ENCODE assay signal across 12 mouse cellular contexts in genomic region chr6:52166431-52167077, GRCm38 (mm10). TPM values are rescaled to one million over a fixed set of nuclear protein-coding genes. Genes with fewer than 3 reads are reported as not detected.
A peak's percentile ranks its signal among the peaks of the same experiment; 100 is the strongest.
DNase-seq lines count a peak whose midpoint lies in the region; ATAC-seq and TF ChIP-seq lines count a peak whose summit lies in the region.
"Had no signal": no experiment of that assay in that cellular context is flagged by ENCODE, and none has a peak within 500 bp of the region (broad histone marks: within the 10 kb centered on the region; RNA-seq: fewer than 3 reads in every experiment).

No protein-coding gene starts in this region.

- TF ChIP-seq POLR2A in spleen, adult 2 months (IDR thresholded peaks at IDR 0.05; ENCODE audit: low read depth, low read length): no peak

- TF ChIP-seq CTCF in spleen, adult 2 months (IDR thresholded peaks at IDR 0.05; ENCODE audit: extremely low read depth, insufficient read depth, insufficient read length, insufficient replicate concordance): no peak

- DNase-seq in heart, postnatal 10 days: no peak
- DNase-seq in spleen, adult 2 months (ENCODE audit: low read depth in 1 of 2, low spot score in 2 of 2): no peak
- DNase-seq in spleen, postnatal 14 days (ENCODE audit: low spot score in 2 of 2): no peak
- DNase-seq in limb, embryonic 10.5 days (ENCODE audit: low spot score): peak; percentile 48
- DNase-seq in cerebellum, postnatal 36 days: no peak
- no peak for DNase-seq in thymus, postnatal 14 days
- DNase-seq in cerebellum, adult 18-20 months: no peak
- DNase-seq: gastrocnemius, postnatal 14 days had no signal

- H3K27me3 ChIP-seq in heart, embryonic 11.5 days (ENCODE audit: control insufficient read depth, insufficient read depth, low read length): peaks cover 90% of the 10 kb centered on the region
- H3K27me3 ChIP-seq in spleen, adult 2 months (ENCODE audit: control insufficient read depth, insufficient read depth, low read length): peaks cover 9% of the 10 kb centered on the region
- H3K27me3 ChIP-seq in limb, embryonic 10.5 days (ENCODE audit: low read depth, poor library complexity, severe bottlenecking): peaks cover 58% of the 10 kb centered on the region

- H3K4me1 ChIP-seq in heart, embryonic 11.5 days (ENCODE audit: control insufficient read depth, insufficient read depth, low read length): peaks cover 10% of the 10 kb centered on the region
- no peaks in the 10 kb centered on the region for H3K4me1 ChIP-seq in spleen, adult 2 months (ENCODE audit: control insufficient read depth, insufficient read depth, insufficient read length)
- H3K4me1 ChIP-seq in limb, embryonic 10.5 days: peaks cover 95% of the 10 kb centered on the region

- 6% methylated on average over 4 of the region's 4 CpGs for WGBS in heart, embryonic 11.5 days (ENCODE audit: insufficient replicate concordance)
- WGBS in spleen, adult 2 months: 74% methylated on average over 4 of the region's 4 CpGs
- 2% methylated on average over 4 of the region's 4 CpGs for WGBS in limb, embryonic 10.5 days

- no peaks in the 10 kb centered on the region for H3K36me3 ChIP-seq in heart, embryonic 11.5 days (ENCODE audit: control insufficient read depth, insufficient read depth, low read length)
- no peaks in the 10 kb centered on the region for H3K36me3 ChIP-seq in spleen, adult 2 months (ENCODE audit: control insufficient read depth, insufficient read depth, low read length)
- H3K36me3 ChIP-seq in limb, embryonic 10.5 days: peaks cover 15% of the 10 kb centered on the region

- no peaks in the 10 kb centered on the region for H3K9me3 ChIP-seq in heart, embryonic 11.5 days (replicated peaks; ENCODE audit: control insufficient read depth, low read length)
- H3K9me3 ChIP-seq in limb, embryonic 10.5 days (replicated peaks): no peaks in the 10 kb centered on the region

- no peak for ATAC-seq in heart, embryonic 11.5 days (replicated peaks; ENCODE audit: insufficient number of reproducible peaks, low FRiP score, low TSS enrichment)

- H3K4me2 ChIP-seq in heart, embryonic 11.5 days: peak overlapping the region; percentile 22

- peak overlapping the region; percentile 55; the same call in 1 of the 2 replicates for H3K27ac ChIP-seq in heart, embryonic 11.5 days (ENCODE audit: low read depth, low read length)
- H3K27ac ChIP-seq in spleen, adult 2 months (ENCODE audit: insufficient read depth, low read length): peak overlapping the region; percentile 47; the same call in 1 of the 2 replicates
- peak overlapping the region; percentile 90 for H3K27ac ChIP-seq in limb, embryonic 10.5 days
- H3K27ac ChIP-seq: macrophage had no signal

- H3K9ac ChIP-seq in heart, embryonic 11.5 days (ENCODE audit: low read depth, low read length): no peak overlapping the region

- intact Hi-C loops in heart, postnatal 10 days (cut with DNase I): no loop called here

- H3K4me3 ChIP-seq in heart, embryonic 11.5 days (ENCODE audit: low read depth, low read length): no peak overlapping the region
- H3K4me3 ChIP-seq in spleen, adult 2 months (ENCODE audit: extremely low read depth, insufficient read depth, insufficient read length): no peak overlapping the region
- H3K4me3 ChIP-seq in limb, embryonic 10.5 days: peak overlapping the region; percentile 41; the same call in 1 of the 2 replicates

RNA-seq across cellular contexts. Expression of gene Hoxa2, which starts 1.9 kb away (rescaled TPM):
- polyA plus RNA-seq in heart, embryonic 11.5 days (2014; fragmentation: Nextera tagmentation; extraction: Ambion mirVana): 3.5 and 3.6 TPM in 2 replicates
- 1 to 10 TPM in 1 of 2 experiments, under 1 TPM in 1; 0.98 to 1.0 TPM for total RNA-seq in heart, postnatal 10 days (2021)
- polyA plus RNA-seq in spleen, adult 2 months (2012; rRNA removed): 0.27 and 0.65 TPM in 2 replicates
- 4.5 and 5.3 TPM in 2 replicates for polyA plus RNA-seq in limb, embryonic 10.5 days (2016; fragmentation: Nextera tagmentation; extraction: Ambion mirVana)
- total RNA-seq: layer of hippocampus, adult 18-20 months had no signal
- polyA plus RNA-seq: cortical plate, adult 2 months; macrophage had no signal

RNA-seq across cellular contexts. Expression of gene Hoxa1, which starts 8.4 kb away (rescaled TPM):
- polyA plus RNA-seq in heart, embryonic 11.5 days (2014; fragmentation: Nextera tagmentation; extraction: Ambion mirVana): 1.2 TPM in 2 replicates
- total RNA-seq in heart, postnatal 10 days (2021): under 1 TPM; 0.22 to 0.30 TPM
- polyA plus RNA-seq in spleen, adult 2 months (2012; rRNA removed): 0.12 and 0.21 TPM in 2 replicates
- polyA plus RNA-seq in limb, embryonic 10.5 days (2016; fragmentation: Nextera tagmentation; extraction: Ambion mirVana): 1.3 and 1.9 TPM in 2 replicates
- total RNA-seq: layer of hippocampus, adult 18-20 months had no signal
- polyA plus RNA-seq: cortical plate, adult 2 months had no signal

RNA-seq across cellular contexts. Expression of gene 5730596B20Rik, which starts 10.7 kb away (rescaled TPM):
- polyA plus RNA-seq in heart, embryonic 11.5 days (2014; fragmentation: Nextera tagmentation; extraction: Ambion mirVana): 0.45 and 0.57 TPM in 2 replicates
- total RNA-seq in heart, postnatal 10 days (2021): under 1 TPM; 0.10 to 0.17 TPM
- polyA plus RNA-seq in spleen, adult 2 months (2012; rRNA removed): not detected in 2 replicates
- 1.1 and 1.3 TPM in 2 replicates for polyA plus RNA-seq in limb, embryonic 10.5 days (2016; fragmentation: Nextera tagmentation; extraction: Ambion mirVana)
- total RNA-seq: layer of hippocampus, adult 18-20 months had no signal
- polyA plus RNA-seq: cortical plate, adult 2 months; macrophage had no signal

RNA-seq across cellular contexts. Expression of gene Hoxa4, which starts 25.0 kb away (rescaled TPM):
- 0.68 and 1.4 TPM in 2 replicates for polyA plus RNA-seq in heart, embryonic 11.5 days (2014; fragmentation: Nextera tagmentation; extraction: Ambion mirVana)
- total RNA-seq in heart, postnatal 10 days (2021): 1 to 10 TPM in 1 of 2 experiments, under 1 TPM in 1; 0.69 to 1.3 TPM
- polyA plus RNA-seq in spleen, adult 2 months (2012; rRNA removed): 0.68 and 0.79 TPM in 2 replicates
- polyA plus RNA-seq in limb, embryonic 10.5 days (2016; fragmentation: Nextera tagmentation; extraction: Ambion mirVana): 1.6 and 1.8 TPM in 2 replicates
- total RNA-seq: layer of hippocampus, adult 18-20 months had no signal
- polyA plus RNA-seq: cortical plate, adult 2 months had no signal

RNA-seq across cellular contexts. Expression of gene Hoxa5, which starts 37.8 kb away (rescaled TPM):
- 2.4 and 2.6 TPM in 2 replicates for polyA plus RNA-seq in heart, embryonic 11.5 days (2014; fragmentation: Nextera tagmentation; extraction: Ambion mirVana)
- 1 to 10 TPM; 1.2 to 1.6 TPM for total RNA-seq in heart, postnatal 10 days (2021)
- polyA plus RNA-seq in spleen, adult 2 months (2012; rRNA removed): 1.3 and 1.8 TPM in 2 replicates
- polyA plus RNA-seq in limb, embryonic 10.5 days (2016; fragmentation: Nextera tagmentation; extraction: Ambion mirVana): 9.8 and 10.4 TPM in 2 replicates
- total RNA-seq: layer of hippocampus, adult 18-20 months had no signal
- polyA plus RNA-seq: cortical plate, adult 2 months had no signal
